Mouse (Mus musculus) E14TG2a.4 (cell line): ENCODE data around the gene Ifna5.

Experiments used
- CTCF ChIP-seq: conservative IDR thresholded peaks from 2 replicates; pipeline ENCODE4 v1.5.1; 2014; ENCODE audit warnings: low read length
- POU5F1 ChIP-seq: IDR thresholded peaks from 2 replicates; pipeline ENCODE4 v1.6.1; 2014; ENCODE audit warnings: low read length, borderline replicate concordance

DNA sequence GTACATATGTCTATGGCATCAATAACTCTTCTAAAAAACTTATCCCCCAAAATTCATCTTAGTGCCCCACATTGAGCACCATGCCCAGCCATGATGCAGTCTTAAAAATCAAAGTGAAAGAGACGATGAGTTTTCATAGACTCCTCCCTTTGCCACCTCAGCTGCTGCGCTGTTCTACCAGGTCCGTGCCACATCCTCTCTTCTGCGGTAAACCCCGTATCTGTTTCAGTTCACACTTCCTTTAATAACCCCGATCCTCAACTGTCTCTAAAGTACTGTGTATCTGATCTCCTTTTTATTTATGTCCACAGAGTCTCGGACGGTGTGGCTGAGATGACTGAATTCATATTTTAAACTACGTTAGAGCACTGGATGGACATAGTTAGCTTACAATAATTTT is 29.3 kb downstream of the Ifna5 start:
- TF ChIP-seq CTCF (no peak), POU5F1 (no peak)
